Mouse (Mus musculus) hindbrain, embryonic 14.5 days (tissue): Measurements from ENCODE around the gene Wdr61. TPM values are rescaled to one million over a fixed set of nuclear protein-coding genes. Genes with fewer than 3 reads are reported as not detected.

Source experiments
- ATAC-seq: fragments of 200-750 bp; cut with Nextera tagmentation; 2 replicates; pipeline ENCODE4 v1.8.0; 2017; ENCODE audit warnings: moderate number of reproducible peaks, mild to moderate bottlenecking, moderate TSS enrichment, moderate library complexity; ENCODE audit not compliant: low FRiP score
- DNase-seq: peaks from one replicate; pipeline ENCODE4 v3.0.0-alpha.2; 2015; ENCODE audit warnings: low spot score
- H3K27ac ChIP-seq: fragments of 300-500 bp; sonication (generic); 2 replicates; pipeline ENCODE4 v1.5.1; 2014; ENCODE audit warnings: mild to moderate bottlenecking, moderate library complexity
- H3K27me3 ChIP-seq: fragments of 300-500 bp; sonication (generic); 2 replicates; pipeline ENCODE4 v1.6.1; 2014; ENCODE audit warnings: mild to moderate bottlenecking, low read length, mixed read lengths; ENCODE audit not compliant: control insufficient read depth, insufficient read depth
- H3K36me3 ChIP-seq: fragments of 300-500 bp; sonication (generic); replicated peaks from 2 replicates; pipeline ENCODE4 v1.6.1; 2014; ENCODE audit not compliant: control insufficient read depth, insufficient read depth
- H3K4me1 ChIP-seq: fragments of 300-500 bp; sonication (generic); replicated peaks from 2 replicates; pipeline ENCODE4 v1.6.1; 2014; ENCODE audit warnings: antibody characterized with exemption, low read length, mixed read lengths; ENCODE audit not compliant: control insufficient read depth, insufficient read depth
- H3K4me2 ChIP-seq: fragments of 300-500 bp; sonication (generic); replicated peaks from 2 replicates; pipeline ENCODE4 v1.6.1; 2014; ENCODE audit warnings: mild to moderate bottlenecking, moderate library complexity
- H3K4me3 ChIP-seq: fragments of 300-500 bp; sonication (generic); replicated peaks from 2 replicates; pipeline ENCODE4 v1.5.1; 2014; ENCODE audit warnings: mild to moderate bottlenecking, low read length
- H3K9ac ChIP-seq: fragments of 300-500 bp; sonication (generic); 2 replicates; pipeline ENCODE4 v1.6.1; 2014
- H3K9me3 ChIP-seq: fragments of 300-500 bp; sonication (generic); 2 replicates; pipeline ENCODE4 v1.6.1; 2016; ENCODE audit warnings: low read length; ENCODE audit not compliant: control insufficient read depth
- WGBS: fragments of 180-500 bp; shearing (Covaris S2); extraction: QIAGEN DNeasy Blood & Tissue Kit; methylation state at CpG from one replicate; pipeline ENCODE4 v1.1.7; 2014; 5-methylcytosine and 5-hydroxymethylcytosine counted together
- microRNA-seq: library from miRNA; unstranded; fragments of <30 nt; microRNA quantifications from one replicate; pipeline ENCODE4, GENCODE M21; 2016
- polyA plus RNA-seq: library from polyadenylated mRNA; unstranded; fragments of >200 nt; fragmentation: Nextera tagmentation; extraction: Ambion mirVana; gene quantifications from 2 replicates; pipeline ENCODE4 v1.2.1, GENCODE M21; 2014

Wdr61 gene
- polyA plus RNA-seq, 1 experiment from 2014 or later, result 97.7 TPM

GRCm38 (mm10) chr9:54668455-54668854, 65.9 kb downstream of the Wdr61 start:
- WGBS, result 52% methylated on average over 4 of the region's 4 CpGs
- ATAC-seq (no peak), DNase-seq (no peak)
- Histone ChIP-seq H3K4me2 (no peak overlapping the region), H3K4me3 (no peak overlapping the region), H3K36me3 (no peaks in the 10 kb centered on the region), H3K27ac (no peak overlapping the region), H3K9ac (no peak overlapping the region), H3K9me3 (no peaks in the 10 kb centered on the region), H3K4me1 (no peaks in the 10 kb centered on the region), H3K27me3 (no peaks in the 10 kb centered on the region)

GRCm38 (mm10) chr9:54666116-54666515, 68.2 kb downstream of the Wdr61 start:
- 96% methylated on average over 3 of the region's 3 CpGs for WGBS
- H3K4me1 ChIP-seq, result peaks cover 4% of the 10 kb centered on the region; the same call in 1 of the 2 replicates
- no peaks in the 10 kb centered on the region for H3K9me3 ChIP-seq
- no peak overlapping the region for H3K9ac ChIP-seq
- no peak for ATAC-seq
- no peak overlapping the region for H3K27ac ChIP-seq
- no peaks in the 10 kb centered on the region for H3K27me3 ChIP-seq
- no peak for DNase-seq
- H3K36me3 ChIP-seq, result no peaks in the 10 kb centered on the region
- no peak overlapping the region for H3K4me3 ChIP-seq
- no peak overlapping the region for H3K4me2 ChIP-seq

Small RNA genes lying within 50 kb of the gene (microRNA-seq; reads per million reads assigned to microRNA genes)
- not detected for gene Mir5710

Other genes starting within 250 kb of the Wdr61 start
- 71.2 and 71.8 TPM in 2 replicates for gene Dmxl2, start 232.9 kb downstream of the Wdr61 start, polyA plus RNA-seq
- gene Sh2d7, start 195.5 kb downstream of the Wdr61 start, polyA plus RNA-seq, result not detected in 2 replicates
- gene Cib2, start 174.3 kb downstream of the Wdr61 start, polyA plus RNA-seq, result 67.3 and 69.4 TPM in 2 replicates
- gene Idh3a, start 148.2 kb downstream of the Wdr61 start, polyA plus RNA-seq, result 166 and 198 TPM in 2 replicates
- 32.4 and 38.9 TPM in 2 replicates for gene Acsbg1, start 72.6 kb downstream of the Wdr61 start, polyA plus RNA-seq
- gene Dnaja4, start 35.6 kb downstream of the Wdr61 start, polyA plus RNA-seq, result 10.2 and 10.9 TPM in 2 replicates
- gene Crabp1, start 30.2 kb upstream of the Wdr61 start, polyA plus RNA-seq, result 300 and 364 TPM in 2 replicates
- 52.0 and 56.6 TPM in 2 replicates for gene Ireb2, start 129.3 kb upstream of the Wdr61 start, polyA plus RNA-seq
- gene Hykk, start 182.8 kb upstream of the Wdr61 start, polyA plus RNA-seq, result 2.1 and 2.7 TPM in 2 replicates
- gene Psma4, start 216.3 kb upstream of the Wdr61 start, polyA plus RNA-seq, result 257 and 275 TPM in 2 replicates
- 0.38 and 0.71 TPM in 2 replicates for gene AY074887, start 216.5 kb upstream of the Wdr61 start, polyA plus RNA-seq
- gene Chrna5, start 246.4 kb upstream of the Wdr61 start, polyA plus RNA-seq, result 4.2 and 6.0 TPM in 2 replicates